In the genomic region with DNA sequence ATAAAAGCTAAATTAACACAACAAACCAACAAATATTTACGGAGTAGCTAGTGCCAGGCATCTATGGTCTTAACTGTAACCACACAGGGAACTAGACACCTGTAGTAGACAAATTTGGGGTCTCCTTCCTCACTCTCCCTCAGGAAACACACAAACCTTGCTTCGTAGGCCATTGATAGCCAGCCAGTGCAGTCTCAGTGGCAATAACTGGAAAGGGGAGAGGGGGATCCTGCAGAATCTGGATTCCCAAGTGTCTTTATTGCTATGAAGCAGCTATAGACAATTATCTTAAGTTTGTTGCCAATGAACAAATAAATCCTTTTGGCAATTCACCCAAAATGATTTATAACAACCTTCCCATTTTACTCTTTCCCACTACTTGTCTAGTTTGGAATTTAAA, we compare ENCODE assay signal across 14 mouse cellular contexts. TPM values are rescaled to one million over a fixed set of nuclear protein-coding genes. Genes with fewer than 3 reads are reported as not detected.
A peak's percentile ranks its signal among the peaks of the same experiment; 100 is the strongest.
DNase-seq lines count a peak whose midpoint lies in the region; ATAC-seq and TF ChIP-seq lines count a peak whose summit lies in the region.
"Had no signal": no experiment of that assay in that cellular context is flagged by ENCODE, and none has a peak within 500 bp of the region (broad histone marks: within the 10 kb centered on the region; RNA-seq: fewer than 3 reads in every experiment).

No protein-coding gene starts in this region.

- TF ChIP-seq EP300 in liver, embryonic 14.5 days (IDR thresholded peaks at IDR 0.05; ENCODE audit: low read depth) = no peak

- peaks cover 21% of the 10 kb centered on the region for H3K79me2 ChIP-seq in liver, adult 2 months (ENCODE audit: control insufficient read depth, insufficient read depth, low read length)

- intact Hi-C loops in heart, postnatal 14 days (cut with DNase I) = no loop called here

- H3K27me3 ChIP-seq in heart, embryonic 12.5 days (replicated peaks) = no peaks in the 10 kb centered on the region
- H3K27me3 ChIP-seq in liver, adult 2 months (ENCODE audit: control insufficient read depth, insufficient read depth, low read length) = no peaks in the 10 kb centered on the region
- no peaks in the 10 kb centered on the region for H3K27me3 ChIP-seq in intestine, postnatal 0 days (replicated peaks; ENCODE audit: control insufficient read depth, insufficient read depth, low read length)
- H3K27me3 ChIP-seq in liver, embryonic 14.5 days (ENCODE audit: control insufficient read depth, insufficient read depth, low read length) = no peaks in the 10 kb centered on the region
- no peaks in the 10 kb centered on the region for H3K27me3 ChIP-seq in kidney, embryonic 15.5 days
- H3K27me3 ChIP-seq: limb, embryonic 15.5 days; neural tube, embryonic 12.5 days had no signal

- peaks cover 36% of the 10 kb centered on the region for H3K36me3 ChIP-seq in heart, embryonic 12.5 days
- H3K36me3 ChIP-seq in liver, adult 2 months (ENCODE audit: control insufficient read depth, insufficient read depth, low read length) = peaks cover 43% of the 10 kb centered on the region
- peaks cover 18% of the 10 kb centered on the region for H3K36me3 ChIP-seq in intestine, postnatal 0 days (ENCODE audit: control insufficient read depth, insufficient read depth)
- peaks cover 41% of the 10 kb centered on the region for H3K36me3 ChIP-seq in liver, embryonic 14.5 days (replicated peaks; ENCODE audit: control insufficient read depth, insufficient read depth, low read depth)
- peaks cover 60% of the 10 kb centered on the region for H3K36me3 ChIP-seq in kidney, embryonic 15.5 days

- H3K27ac ChIP-seq in heart, embryonic 12.5 days (ENCODE audit: poor library complexity, severe bottlenecking) = no peak overlapping the region
- H3K27ac ChIP-seq in liver, adult 2 months (replicated peaks; ENCODE audit: insufficient read depth, low read depth, low read length) = peak overlapping the region; percentile 41; the same call in 1 of the 2 replicates
- no peak overlapping the region for H3K27ac ChIP-seq in intestine, postnatal 0 days (ENCODE audit: low read depth, low read length)
- H3K27ac ChIP-seq in liver, embryonic 14.5 days = no peak overlapping the region
- H3K27ac ChIP-seq in kidney, embryonic 15.5 days = no peak overlapping the region
- H3K27ac ChIP-seq: left cerebral cortex, adult 2 months; limb, embryonic 15.5 days; macrophage; neural tube, embryonic 12.5 days had no signal

- peaks cover 21% of the 10 kb centered on the region for H3K4me1 ChIP-seq in heart, embryonic 12.5 days (replicated peaks)
- H3K4me1 ChIP-seq in liver, adult 2 months (ENCODE audit: control insufficient read depth, insufficient read depth, low read length) = peaks cover 23% of the 10 kb centered on the region
- 0 out of 2 replicates have a peak, but pooled peaks cover 4% of the 10 kb centered on the region for H3K4me1 ChIP-seq in intestine, postnatal 0 days (replicated peaks; ENCODE audit: control insufficient read depth, insufficient read depth, low read length)
- peaks cover 14 to 24% of the 10 kb centered on the region in 2 experiments for H3K4me1 ChIP-seq in liver, embryonic 14.5 days (replicated peaks; ENCODE audit: control insufficient read depth in 2 of 2, insufficient read depth in 2 of 2, low read length in 1 of 2)
- H3K4me1 ChIP-seq in kidney, embryonic 15.5 days = peaks cover 29% of the 10 kb centered on the region

- ATAC-seq in heart, embryonic 12.5 days (ENCODE audit: insufficient number of reproducible peaks, low FRiP score) = no peak
- no peak for ATAC-seq in intestine, postnatal 0 days
- ATAC-seq in liver, embryonic 14.5 days (ENCODE audit: insufficient read depth) = no peak
- no peak for ATAC-seq in kidney, embryonic 15.5 days (replicated peaks; ENCODE audit: low FRiP score)

- TF ChIP-seq CTCF in liver, adult 2 months (IDR thresholded peaks at IDR 0.05; ENCODE audit: low read depth, low read length) = no peak
- TF ChIP-seq CTCF in intestine, postnatal 0 days (IDR thresholded peaks at IDR 0.05; ENCODE audit: low read depth) = no peak
- TF ChIP-seq CTCF in liver, embryonic 14.5 days (IDR thresholded peaks at IDR 0.05; ENCODE audit: low read depth) = no peak

- no peak for TF ChIP-seq POLR2A in liver, adult 2 months (IDR thresholded peaks at IDR 0.05; ENCODE audit: extremely low read depth, insufficient read depth, low read length)

- no peak overlapping the region for H3K4me3 ChIP-seq in heart, embryonic 12.5 days
- no peak overlapping the region for H3K4me3 ChIP-seq in liver, adult 2 months (ENCODE audit: insufficient read depth, low read depth, low read length)
- H3K4me3 ChIP-seq in intestine, postnatal 0 days (ENCODE audit: low read depth, low read length) = no peak overlapping the region
- H3K4me3 ChIP-seq in liver, embryonic 14.5 days (ENCODE audit: insufficient read depth in 1 of 2, low read depth in 2 of 2, low read length in 2 of 2) = no peak overlapping the region
- H3K4me3 ChIP-seq in kidney, embryonic 15.5 days (replicated peaks) = no peak overlapping the region
- H3K4me3 ChIP-seq: left cerebral cortex, adult 2 months; limb, embryonic 15.5 days; neural tube, embryonic 12.5 days had no signal

- no peak for DNase-seq in heart, postnatal 14 days
- no peak for DNase-seq in liver, adult 2 months (ENCODE audit: extremely low read depth, low read depth, low spot score)
- no peak for DNase-seq in liver
- DNase-seq in liver, embryonic 14.5 days (ENCODE audit: low read depth in 3 of 3, low spot score in 3 of 3) = no peak
- DNase-seq: cerebellum, adult 2 months; kidney, adult 11 months; kidney, postnatal 36 days had no signal

- 78% methylated on average over 2 of the region's 2 CpGs for WGBS in heart, embryonic 12.5 days
- WGBS in liver, adult 2 months = 53% methylated on average over 2 of the region's 2 CpGs
- 71% methylated on average over 2 of the region's 2 CpGs for WGBS in intestine, postnatal 0 days
- 49% methylated on average over 2 of the region's 2 CpGs for WGBS in liver, embryonic 14.5 days (ENCODE audit: insufficient replicate concordance)
- WGBS in kidney, embryonic 15.5 days = 86% methylated on average over 2 of the region's 2 CpGs

- H3K4me2 ChIP-seq in heart, embryonic 12.5 days = peak overlapping the region; percentile 33; the same call in 1 of the 2 replicates
- H3K4me2 ChIP-seq in intestine, postnatal 0 days (replicated peaks; ENCODE audit: low read depth) = 0 out of 2 replicates have a peak overlapping the region, but pooled peaks have one; percentile 9
- H3K4me2 ChIP-seq in liver, embryonic 14.5 days (ENCODE audit: low read depth) = peak overlapping the region; percentile 14
- H3K4me2 ChIP-seq in kidney, embryonic 15.5 days = no peak overlapping the region
- H3K4me2 ChIP-seq: limb, embryonic 15.5 days; neural tube, embryonic 12.5 days had no signal

- H3K9ac ChIP-seq in heart, embryonic 12.5 days = no peak overlapping the region
- H3K9ac ChIP-seq in liver, adult 2 months (ENCODE audit: low read depth, low read length) = no peak overlapping the region
- H3K9ac ChIP-seq in intestine, postnatal 0 days (ENCODE audit: low read depth, low read length) = no peak overlapping the region
- H3K9ac ChIP-seq in liver, embryonic 14.5 days (replicated peaks) = no peak overlapping the region
- no peak overlapping the region for H3K9ac ChIP-seq in kidney, embryonic 15.5 days
- H3K9ac ChIP-seq: limb, embryonic 15.5 days; neural tube, embryonic 12.5 days had no signal

- H3K9me3 ChIP-seq in heart, embryonic 12.5 days (replicated peaks) = no peaks in the 10 kb centered on the region
- H3K9me3 ChIP-seq in intestine, postnatal 0 days (ENCODE audit: control insufficient read depth) = no peaks in the 10 kb centered on the region
- no peaks in the 10 kb centered on the region for H3K9me3 ChIP-seq in liver, embryonic 14.5 days (ENCODE audit: control insufficient read depth, low read length)
- H3K9me3 ChIP-seq in kidney, embryonic 15.5 days (replicated peaks) = no peaks in the 10 kb centered on the region
- H3K9me3 ChIP-seq: limb, embryonic 15.5 days; neural tube, embryonic 12.5 days had no signal

RNA-seq across cellular contexts. Expression of a gene that starts 6.4 kb away (rescaled TPM):
- polyA plus RNA-seq in heart, embryonic 12.5 days (2016; fragmentation: Nextera tagmentation; extraction: Ambion mirVana) = 48.5 and 50.4 TPM in 2 replicates
- total RNA-seq in heart, postnatal 14 days (2021) = 10 to 100 TPM; 46.4 to 56.0 TPM
- total RNA-seq in liver, adult 2 months (2014; rRNA removed) = 40.0 and 42.0 TPM in 2 replicates
- polyA plus RNA-seq in liver, adult 2 months (2012; rRNA removed) = 16.9 and 20.1 TPM in 2 replicates
- polyA plus RNA-seq in intestine, postnatal 0 days (2015; fragmentation: Nextera tagmentation; extraction: Ambion mirVana) = 19.3 and 25.4 TPM in 2 replicates
- polyA plus RNA-seq in liver, embryonic 14.5 days (2012; rRNA removed) = 12.0 and 13.1 TPM in 2 replicates
- 14.8 and 17.4 TPM in 2 replicates for polyA plus RNA-seq in liver, embryonic 14.5 days (2014; fragmentation: Nextera tagmentation; extraction: Ambion mirVana)
- polyA plus RNA-seq in kidney, embryonic 15.5 days (2015; fragmentation: Nextera tagmentation; extraction: Ambion mirVana) = 56.6 and 61.7 TPM in 2 replicates
